Mouse (Mus musculus) cerebellum, adult 2 months (tissue): ENCODE measurements around the gene Creld2.

Experiments
- CTCF ChIP-seq: fragments of 200-500 bp; IDR thresholded peaks from 2 replicates; pipeline ENCODE4 v1.5.1; 2011; ENCODE audit warnings: low read depth, mild to moderate bottlenecking, control low read depth, low read length, moderate library complexity, borderline replicate concordance; ENCODE audit not compliant: insufficient read depth
- POLR2A ChIP-seq: fragments of 200-500 bp; IDR thresholded peaks from 2 replicates; pipeline ENCODE4 v1.6.1; 2011; ENCODE audit warnings: low read length, control low read depth, borderline replicate concordance; ENCODE audit not compliant: insufficient read depth

DNA sequence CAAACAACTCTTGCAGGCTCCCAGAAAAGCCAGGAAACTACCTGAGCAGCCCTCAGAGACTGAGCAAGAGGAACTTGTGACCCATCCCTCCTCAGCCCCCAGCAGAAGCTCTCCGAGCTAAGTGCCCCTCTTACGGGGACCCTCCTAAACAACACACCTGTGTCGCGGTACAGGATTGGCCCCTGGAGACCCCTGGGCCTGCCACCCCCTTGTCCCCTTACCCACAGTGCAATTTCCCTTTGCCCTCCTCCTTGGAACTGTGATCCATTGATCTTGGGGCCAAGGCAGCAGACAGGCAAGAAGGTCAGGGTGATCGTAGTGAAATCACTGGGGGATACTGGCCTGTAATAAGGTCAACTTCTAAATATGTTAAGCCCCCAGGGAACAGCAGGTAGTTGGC lies 17.1 kb downstream of the Creld2 start:
- TF ChIP-seq POLR2A (no peak), CTCF (no peak)
